Mouse (Mus musculus): ENCODE results near the gene Arsa. TPM values are rescaled to one million over a fixed set of nuclear protein-coding genes. Genes with fewer than 3 reads are reported as not detected.

Arsa gene
- polyA plus RNA-seq (2015; fragmentation: Illumina TruSeq; extraction: RNeasy Lipid Tissue Mini Kit (QIAGEN cat#74804); ENCODE audit: insufficient read depth, low replicate concordance), result 12.4 TPM

DNA sequence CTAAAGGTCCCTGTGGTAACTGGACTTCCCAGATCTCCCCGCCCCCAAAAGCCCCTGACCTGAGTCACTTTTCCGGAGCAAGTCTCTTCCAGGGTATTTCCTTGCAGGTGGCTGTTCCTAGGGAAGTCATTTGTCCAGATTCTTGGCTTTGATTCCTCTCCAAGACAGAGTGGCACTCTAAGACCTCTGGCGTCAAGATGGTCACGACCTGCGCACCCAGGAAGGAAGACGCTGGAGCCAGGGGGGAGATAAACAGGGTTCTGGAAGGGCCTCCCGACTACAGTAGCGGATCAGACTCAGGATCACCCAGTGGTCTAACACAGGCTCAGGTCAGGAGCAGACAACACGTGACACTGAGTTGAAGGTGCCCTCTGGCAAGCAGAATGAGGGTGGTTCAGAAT lies at the start of gene Arsa:
TSS of gene Arsa (minus strand) at position 335 of the 401 bp plus-strand sequence.

DNA sequence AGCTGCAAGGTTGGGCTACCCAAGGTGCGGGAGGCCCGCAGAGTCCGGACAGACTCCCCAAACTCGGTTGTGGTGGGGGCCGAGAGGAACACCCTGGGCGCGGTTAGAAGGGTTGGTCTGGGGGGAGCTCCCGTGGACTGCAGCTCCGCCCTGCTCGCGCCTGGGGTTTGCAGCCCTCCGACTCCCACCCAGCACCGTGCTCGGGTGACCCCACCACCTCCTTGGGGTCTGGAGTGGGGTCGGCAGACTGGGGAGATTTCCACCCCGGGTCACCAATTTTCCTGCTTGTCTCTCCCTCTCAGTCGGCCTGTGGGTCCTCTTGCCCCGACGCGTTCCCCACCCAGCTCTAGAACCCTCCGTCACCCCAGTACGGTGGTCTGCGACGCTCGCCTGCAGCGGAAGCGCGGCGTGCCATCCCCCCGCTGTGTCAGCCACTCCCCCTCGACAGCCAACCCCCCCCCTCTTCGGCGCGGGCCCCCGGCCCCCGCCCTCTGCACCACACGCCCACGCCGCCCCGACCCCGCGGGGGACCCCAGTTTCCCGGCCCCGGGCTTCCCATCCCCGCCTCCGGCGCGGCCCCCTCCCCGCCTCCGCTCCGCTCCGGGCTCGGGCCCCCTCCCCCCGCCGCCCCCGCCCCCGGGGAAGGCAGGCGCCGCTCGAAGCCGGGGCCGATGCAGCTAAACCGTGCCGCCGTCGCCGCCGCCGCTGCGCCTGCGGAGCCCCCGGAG lies 21.9 kb upstream of the Arsa start, which contains the start of gene Shank3:
TSS of gene Shank3 (plus strand) at position 663 of the 728 bp plus-strand sequence.

DNA sequence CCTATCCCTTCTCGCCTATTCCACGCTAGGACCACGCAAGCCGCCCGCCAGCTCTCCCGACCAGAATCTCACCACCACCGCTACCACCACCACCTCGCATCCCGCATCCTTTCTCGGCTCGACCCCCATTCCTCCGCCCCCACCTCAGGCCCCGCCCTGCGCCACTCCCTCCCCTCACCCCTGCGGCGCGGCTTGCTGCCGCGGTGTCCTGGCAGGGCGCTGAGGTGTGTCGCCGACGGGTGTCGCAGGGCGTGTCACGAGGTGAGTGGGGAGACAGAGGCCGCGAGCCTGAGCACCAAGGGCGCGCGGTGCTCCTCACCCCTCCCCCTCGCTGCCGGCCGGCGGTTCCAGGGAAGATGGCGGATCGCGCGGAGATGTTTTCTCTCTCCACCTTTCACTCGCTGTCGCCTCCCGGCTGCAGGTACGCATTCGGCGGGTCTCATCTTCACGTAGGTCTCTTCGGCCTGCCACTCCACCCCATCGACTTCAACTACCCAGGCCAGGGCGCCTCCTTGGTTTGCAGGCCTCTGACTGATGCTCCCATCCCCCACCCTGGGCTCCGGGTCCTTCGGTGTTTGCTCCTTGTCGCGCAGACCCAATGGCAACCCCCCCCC lies 23.3 kb downstream of the Arsa start, which contains the start of gene Mapk8ip2:
TSS of gene Mapk8ip2 (plus strand) at position 49 of the 614 bp plus-strand sequence.

DNA sequence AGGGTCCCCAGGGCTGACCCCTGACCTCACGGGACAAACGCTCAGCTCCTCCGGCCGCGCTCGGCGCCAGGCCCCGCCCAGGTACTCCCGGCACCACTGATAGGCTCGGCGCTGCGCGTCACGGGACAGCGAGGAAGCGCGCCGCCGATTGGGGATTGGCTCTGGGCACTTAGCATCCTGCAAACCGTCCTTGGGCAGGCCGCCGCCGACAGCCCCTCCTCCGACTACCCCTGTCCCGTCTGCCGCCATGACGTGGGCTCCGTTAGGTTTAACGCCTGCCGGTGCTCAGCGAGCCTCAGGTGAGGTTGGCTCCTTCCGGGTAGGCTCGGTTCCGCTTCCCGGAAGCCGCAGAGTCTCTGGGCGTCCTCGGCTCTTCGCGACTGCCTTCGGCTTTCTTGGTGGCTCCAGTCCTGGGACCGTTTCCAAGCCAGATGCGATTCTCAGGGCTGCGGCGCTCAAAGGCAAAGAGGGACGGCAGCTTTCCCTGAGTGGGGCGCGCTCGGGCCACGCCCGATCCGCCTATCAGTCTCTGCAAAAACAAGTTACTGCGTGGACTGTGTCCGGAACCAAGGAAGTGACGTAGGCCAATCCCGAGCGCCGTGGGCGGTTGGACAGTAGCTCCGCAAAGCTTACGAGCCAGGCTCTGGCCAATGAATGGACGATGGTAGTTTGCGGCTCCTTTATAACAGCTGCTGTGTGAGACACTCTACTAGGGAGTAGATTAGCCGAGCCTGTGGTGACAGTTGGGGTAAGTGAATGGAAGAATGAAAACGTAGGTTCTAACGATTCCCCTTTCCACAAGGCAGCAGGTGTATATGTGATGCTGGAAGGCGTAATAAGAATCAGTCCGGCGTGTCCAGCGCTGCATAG lies 47.6 kb downstream of the Arsa start, which contains the start of the genes C730034F03Rik, Gm44502 and Chkb:
TSS of gene C730034F03Rik (plus strand) at position 238 of the 870 bp plus-strand sequence.
TSS of gene Gm44502 (minus strand) at position 345 of the 870 bp plus-strand sequence.
TSS of gene Chkb (minus strand) at position 557 of the 870 bp plus-strand sequence.

DNA sequence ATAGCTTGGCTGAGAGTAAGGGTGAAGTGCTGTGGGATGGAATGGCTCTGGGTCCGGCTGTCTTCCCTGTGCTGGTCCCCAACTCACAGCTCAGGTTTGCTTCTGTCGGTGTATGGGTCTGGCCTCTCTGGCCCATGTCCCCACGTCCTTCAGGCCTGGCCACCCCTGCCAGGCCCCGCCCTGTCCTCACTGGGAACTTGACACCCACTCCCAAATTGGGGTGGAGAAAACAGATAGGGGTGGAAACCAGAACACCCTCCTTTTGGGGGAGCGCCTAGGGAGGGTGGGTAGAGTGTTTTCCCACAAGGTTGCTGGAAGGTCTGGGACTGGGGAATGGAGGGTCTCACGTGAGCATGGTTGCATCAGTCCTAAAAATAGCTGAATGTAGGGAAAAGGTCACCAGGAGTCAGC lies 51.5 kb downstream of the Arsa start, which contains the start of gene Cpt1b:
TSS of gene Cpt1b (minus strand) at position 153 of the 411 bp plus-strand sequence.

Other genes starting within 250 kb of the Arsa start
- 77.3 TPM for gene Sbf1, start 162.1 kb downstream of the Arsa start, polyA plus RNA-seq (2015; fragmentation: Illumina TruSeq; extraction: RNeasy Lipid Tissue Mini Kit (QIAGEN cat#74804); ENCODE audit: insufficient read depth, low replicate concordance)
- 0.61 TPM for gene Adm2, start 154.7 kb downstream of the Arsa start, polyA plus RNA-seq (2015; fragmentation: Illumina TruSeq; extraction: RNeasy Lipid Tissue Mini Kit (QIAGEN cat#74804); ENCODE audit: insufficient read depth, low replicate concordance)
- gene Miox, start 143.0 kb downstream of the Arsa start, polyA plus RNA-seq (2015; fragmentation: Illumina TruSeq; extraction: RNeasy Lipid Tissue Mini Kit (QIAGEN cat#74804); ENCODE audit: insufficient read depth, low replicate concordance), result not detected
- gene Lmf2, start 121.8 kb downstream of the Arsa start, polyA plus RNA-seq (2015; fragmentation: Illumina TruSeq; extraction: RNeasy Lipid Tissue Mini Kit (QIAGEN cat#74804); ENCODE audit: insufficient read depth, low replicate concordance), result 12.4 TPM
- 70.9 TPM for gene Ncaph2, start 121.7 kb downstream of the Arsa start, polyA plus RNA-seq (2015; fragmentation: Illumina TruSeq; extraction: RNeasy Lipid Tissue Mini Kit (QIAGEN cat#74804); ENCODE audit: insufficient read depth, low replicate concordance)
- gene Sco2, start 103.6 kb downstream of the Arsa start, polyA plus RNA-seq (2015; fragmentation: Illumina TruSeq; extraction: RNeasy Lipid Tissue Mini Kit (QIAGEN cat#74804); ENCODE audit: insufficient read depth, low replicate concordance), result 4.4 TPM
- gene Tymp, start 100.4 kb downstream of the Arsa start, polyA plus RNA-seq (2015; fragmentation: Illumina TruSeq; extraction: RNeasy Lipid Tissue Mini Kit (QIAGEN cat#74804); ENCODE audit: insufficient read depth, low replicate concordance), result not detected
- not detected for gene Odf3b, start 98.1 kb downstream of the Arsa start, polyA plus RNA-seq (2015; fragmentation: Illumina TruSeq; extraction: RNeasy Lipid Tissue Mini Kit (QIAGEN cat#74804); ENCODE audit: insufficient read depth, low replicate concordance)
- gene Klhdc7b, start 92.5 kb downstream of the Arsa start, polyA plus RNA-seq (2015; fragmentation: Illumina TruSeq; extraction: RNeasy Lipid Tissue Mini Kit (QIAGEN cat#74804); ENCODE audit: insufficient read depth, low replicate concordance), result not detected
- gene Syce3, start 66.9 kb downstream of the Arsa start, polyA plus RNA-seq (2015; fragmentation: Illumina TruSeq; extraction: RNeasy Lipid Tissue Mini Kit (QIAGEN cat#74804); ENCODE audit: insufficient read depth, low replicate concordance), result not detected
- 2.7 TPM for gene Cpt1b, start 51.6 kb downstream of the Arsa start, polyA plus RNA-seq (2015; fragmentation: Illumina TruSeq; extraction: RNeasy Lipid Tissue Mini Kit (QIAGEN cat#74804); ENCODE audit: insufficient read depth, low replicate concordance)
- 4.1 TPM for gene C730034F03Rik, start 47.8 kb downstream of the Arsa start, polyA plus RNA-seq (2015; fragmentation: Illumina TruSeq; extraction: RNeasy Lipid Tissue Mini Kit (QIAGEN cat#74804); ENCODE audit: insufficient read depth, low replicate concordance)
- gene Gm44502, start 47.7 kb downstream of the Arsa start, polyA plus RNA-seq (2015; fragmentation: Illumina TruSeq; extraction: RNeasy Lipid Tissue Mini Kit (QIAGEN cat#74804); ENCODE audit: insufficient read depth, low replicate concordance), result not detected
- gene Chkb, start 47.5 kb downstream of the Arsa start, polyA plus RNA-seq (2015; fragmentation: Illumina TruSeq; extraction: RNeasy Lipid Tissue Mini Kit (QIAGEN cat#74804); ENCODE audit: insufficient read depth, low replicate concordance), result 127 TPM
- not detected for gene Mapk8ip2, start 23.5 kb downstream of the Arsa start, polyA plus RNA-seq (2015; fragmentation: Illumina TruSeq; extraction: RNeasy Lipid Tissue Mini Kit (QIAGEN cat#74804); ENCODE audit: insufficient read depth, low replicate concordance)
- gene Shank3, start 22.2 kb upstream of the Arsa start, polyA plus RNA-seq (2015; fragmentation: Illumina TruSeq; extraction: RNeasy Lipid Tissue Mini Kit (QIAGEN cat#74804); ENCODE audit: insufficient read depth, low replicate concordance), result 8.1 TPM
- gene Acr, start 90.9 kb upstream of the Arsa start, polyA plus RNA-seq (2015; fragmentation: Illumina TruSeq; extraction: RNeasy Lipid Tissue Mini Kit (QIAGEN cat#74804); ENCODE audit: insufficient read depth, low replicate concordance), result 0.35 TPM
- gene Rabl2, start 114.5 kb upstream of the Arsa start, polyA plus RNA-seq (2015; fragmentation: Illumina TruSeq; extraction: RNeasy Lipid Tissue Mini Kit (QIAGEN cat#74804); ENCODE audit: insufficient read depth, low replicate concordance), result 6.2 TPM